Mouse (Mus musculus) midbrain, embryonic 15.5 days (tissue): Measurements from ENCODE around the gene Tcf12. TPM values are rescaled to one million over a fixed set of nuclear protein-coding genes. Genes with fewer than 3 reads are reported as not detected.

ENCODE experiments used
- ATAC-seq: fragments of 200-750 bp; cut with Nextera tagmentation; replicated peaks from 2 replicates; pipeline ENCODE4 v1.8.0; 2017; ENCODE audit warnings: moderate TSS enrichment
- H3K27ac ChIP-seq: fragments of 300-500 bp; sonication (generic); 2 replicates; pipeline ENCODE4 v1.5.1; 2015; ENCODE audit warnings: mild to moderate bottlenecking, inconsistent platforms
- H3K27me3 ChIP-seq: fragments of 300-500 bp; sonication (generic); replicated peaks from 2 replicates; pipeline ENCODE4 v1.6.1; 2015; ENCODE audit warnings: inconsistent platforms
- H3K36me3 ChIP-seq: fragments of 300-500 bp; sonication (generic); replicated peaks from 2 replicates; pipeline ENCODE4 v1.6.1; 2015; ENCODE audit warnings: inconsistent platforms
- H3K4me1 ChIP-seq: fragments of 300-500 bp; sonication (generic); 2 replicates; pipeline ENCODE4 v1.6.1; 2015; ENCODE audit warnings: inconsistent platforms
- H3K4me2 ChIP-seq: fragments of 300-500 bp; sonication (generic); 2 replicates; pipeline ENCODE4 v1.6.1; 2015; ENCODE audit warnings: inconsistent platforms, mild to moderate bottlenecking, moderate library complexity
- H3K4me3 ChIP-seq: fragments of 300-500 bp; sonication (generic); 2 replicates; pipeline ENCODE4 v1.5.1; 2015; ENCODE audit warnings: mild to moderate bottlenecking, inconsistent platforms
- H3K9ac ChIP-seq: fragments of 300-500 bp; sonication (generic); 2 replicates; pipeline ENCODE4 v1.6.1; 2015; ENCODE audit warnings: mild to moderate bottlenecking, inconsistent platforms
- H3K9me3 ChIP-seq: fragments of 300-500 bp; sonication (generic); 2 replicates; pipeline ENCODE4 v1.6.1; 2016; ENCODE audit warnings: inconsistent platforms
- WGBS: fragments of 180-500 bp; shearing (Covaris S2); methylation state at CpG from one replicate; pipeline ENCODE4 v1.1.7; 2015; ENCODE audit warnings: mixed read lengths; 5-methylcytosine and 5-hydroxymethylcytosine counted together
- polyA plus RNA-seq: library from polyadenylated mRNA; unstranded; fragments of >200 nt; fragmentation: Nextera tagmentation; extraction: Ambion mirVana; gene quantifications from 2 replicates; pipeline ENCODE4 v1.2.1, GENCODE M21; 2015

The Tcf12 gene
- polyA plus RNA-seq, 1 experiment from 2014 or later: 59.9 TPM

- WGBS: 84% methylated on average over 4 of the region's 4 CpGs
- Histone ChIP-seq H3K27me3 (no peaks in the 10 kb centered on the region), H3K4me2 (no peak overlapping the region), H3K4me3 (no peak overlapping the region), H3K27ac (no peak overlapping the region), H3K4me1 (no peaks in the 10 kb centered on the region), H3K9ac (no peak overlapping the region), H3K9me3 (no peaks in the 10 kb centered on the region), H3K36me3 (no peaks in the 10 kb centered on the region)
- ATAC-seq: no peak
These were observed 96.9 kb downstream of the Tcf12 start for GRCm38 (mm10) chr9:72014585-72015381.

GRCm38 (mm10) chr9:72013541-72013940, 98.1 kb downstream of the Tcf12 start:
- ATAC-seq: no peak
- Histone ChIP-seq H3K27me3 (no peaks in the 10 kb centered on the region), H3K36me3 (no peaks in the 10 kb centered on the region), H3K27ac (no peak overlapping the region), H3K9ac (no peak overlapping the region), H3K4me3 (no peak overlapping the region), H3K4me2 (no peak overlapping the region), H3K4me1 (no peaks in the 10 kb centered on the region), H3K9me3 (no peaks in the 10 kb centered on the region)
- 92% methylated on average over 1 of the region's 1 CpGs for WGBS

GRCm38 (mm10) chr9:72008634-72009033, 103.0 kb downstream of the Tcf12 start:
- H3K4me1 ChIP-seq: no peaks in the 10 kb centered on the region
- H3K27ac ChIP-seq: no peak overlapping the region
- no peak overlapping the region for H3K4me3 ChIP-seq
- no peak overlapping the region for H3K9ac ChIP-seq
- H3K9me3 ChIP-seq: no peaks in the 10 kb centered on the region
- H3K4me2 ChIP-seq: no peak overlapping the region
- WGBS: 73% methylated on average over 1 of the region's 1 CpGs
- ATAC-seq: no peak
- H3K27me3 ChIP-seq: no peaks in the 10 kb centered on the region
- no peaks in the 10 kb centered on the region for H3K36me3 ChIP-seq

GRCm38 (mm10) chr9:71991147-71991546, 120.5 kb downstream of the Tcf12 start:
- 88% methylated on average over 3 of the region's 3 CpGs for WGBS
- no peaks in the 10 kb centered on the region for H3K9me3 ChIP-seq
- H3K4me2 ChIP-seq: no peak overlapping the region
- H3K27ac ChIP-seq: no peak overlapping the region
- H3K9ac ChIP-seq: no peak overlapping the region
- H3K36me3 ChIP-seq: no peaks in the 10 kb centered on the region
- H3K27me3 ChIP-seq: no peaks in the 10 kb centered on the region
- no peak overlapping the region for H3K4me3 ChIP-seq
- H3K4me1 ChIP-seq: peaks cover 4% of the 10 kb centered on the region; the same call in 1 of the 2 replicates
- no peak for ATAC-seq

GRCm38 (mm10) chr9:71990376-71990775, 121.3 kb downstream of the Tcf12 start:
- H3K36me3 ChIP-seq: no peaks in the 10 kb centered on the region
- H3K27ac ChIP-seq: no peak overlapping the region
- H3K4me2 ChIP-seq: no peak overlapping the region
- ATAC-seq: no peak
- WGBS: 57% methylated on average over 1 of the region's 1 CpGs
- H3K4me1 ChIP-seq: peaks cover 4% of the 10 kb centered on the region; the same call in 1 of the 2 replicates
- H3K9me3 ChIP-seq: no peaks in the 10 kb centered on the region
- H3K27me3 ChIP-seq: no peaks in the 10 kb centered on the region
- no peak overlapping the region for H3K4me3 ChIP-seq
- no peak overlapping the region for H3K9ac ChIP-seq

GRCm38 (mm10) chr9:71989663-71990062, 122.0 kb downstream of the Tcf12 start:
- Histone ChIP-seq H3K27ac (no peak overlapping the region), H3K9ac (no peak overlapping the region), H3K36me3 (no peaks in the 10 kb centered on the region), H3K27me3 (no peaks in the 10 kb centered on the region), H3K4me3 (no peak overlapping the region), H3K9me3 (no peaks in the 10 kb centered on the region), H3K4me2 (no peak overlapping the region), H3K4me1 (peaks cover 4% of the 10 kb centered on the region; the same call in 1 of the 2 replicates)
- 81% methylated on average over 1 of the region's 1 CpGs for WGBS
- ATAC-seq: no peak

GRCm38 (mm10) chr9:71986716-71987115, 125.0 kb downstream of the Tcf12 start:
- ATAC-seq: no peak
- Histone ChIP-seq H3K4me1 (peaks cover 4% of the 10 kb centered on the region; the same call in 1 of the 2 replicates), H3K27me3 (no peaks in the 10 kb centered on the region), H3K36me3 (no peaks in the 10 kb centered on the region), H3K27ac (no peak overlapping the region), H3K9ac (no peak overlapping the region), H3K4me2 (no peak overlapping the region), H3K9me3 (no peaks in the 10 kb centered on the region), H3K4me3 (no peak overlapping the region)
- WGBS: 93% methylated on average over 2 of the region's 2 CpGs

- no peak for ATAC-seq
- no peaks in the 10 kb centered on the region for H3K36me3 ChIP-seq
- H3K4me1 ChIP-seq: peaks cover 5% of the 10 kb centered on the region; the same call in 1 of the 2 replicates
- no peak overlapping the region for H3K4me2 ChIP-seq
- H3K4me3 ChIP-seq: no peak overlapping the region
- no peaks in the 10 kb centered on the region for H3K9me3 ChIP-seq
- no peak overlapping the region for H3K27ac ChIP-seq
- no peaks in the 10 kb centered on the region for H3K27me3 ChIP-seq
- no peak overlapping the region for H3K9ac ChIP-seq
- 78% methylated on average over 1 of the region's 1 CpGs for WGBS
These were observed 128.8 kb downstream of the Tcf12 start for GRCm38 (mm10) chr9:71982826-71983225.

- WGBS: 94% methylated on average over 3 of the region's 3 CpGs
These were observed 130.6 kb downstream of the Tcf12 start for GRCm38 (mm10) chr9:71981071-71981470.

GRCm38 (mm10) chr9:71980579-71980978, 131.1 kb downstream of the Tcf12 start:
- ATAC-seq: no peak
- Histone ChIP-seq H3K36me3 (no peaks in the 10 kb centered on the region), H3K4me3 (no peak overlapping the region), H3K27me3 (no peaks in the 10 kb centered on the region), H3K27ac (no peak overlapping the region), H3K4me2 (no peak overlapping the region), H3K4me1 (peaks cover 15% of the 10 kb centered on the region; the same call in 1 of the 2 replicates), H3K9me3 (no peaks in the 10 kb centered on the region), H3K9ac (no peak overlapping the region)
- 76% methylated on average over 2 of the region's 2 CpGs for WGBS

More at GRCm38 (mm10) chr9:71981071-71981470, 130.6 kb downstream of the Tcf12 start:
- no peak for ATAC-seq
- H3K9me3 ChIP-seq: no peaks in the 10 kb centered on the region
- H3K4me1 ChIP-seq: peaks cover 13% of the 10 kb centered on the region; the same call in 1 of the 2 replicates
- no peak overlapping the region for H3K4me3 ChIP-seq
- no peak overlapping the region for H3K9ac ChIP-seq
- H3K4me2 ChIP-seq: no peak overlapping the region
- H3K27me3 ChIP-seq: no peaks in the 10 kb centered on the region
- no peak overlapping the region for H3K27ac ChIP-seq
- H3K36me3 ChIP-seq: no peaks in the 10 kb centered on the region

- H3K9me3 ChIP-seq: no peaks in the 10 kb centered on the region
- H3K9ac ChIP-seq: no peak overlapping the region
- WGBS: 62% methylated on average over 3 of the region's 3 CpGs
- no peak for ATAC-seq
- no peak overlapping the region for H3K27ac ChIP-seq
- H3K4me1 ChIP-seq: peaks cover 20% of the 10 kb centered on the region
- H3K27me3 ChIP-seq: no peaks in the 10 kb centered on the region
- H3K4me2 ChIP-seq: no peak overlapping the region
- no peaks in the 10 kb centered on the region for H3K36me3 ChIP-seq
- H3K4me3 ChIP-seq: no peak overlapping the region
These were observed 132.8 kb downstream of the Tcf12 start for GRCm38 (mm10) chr9:71978886-71979285.

GRCm38 (mm10) chr9:71976034-71976433, 135.6 kb downstream of the Tcf12 start:
- 10% methylated on average over 6 of the region's 6 CpGs for WGBS
- peak; percentile 94 for ATAC-seq
- H3K4me1 ChIP-seq: peaks cover 23% of the 10 kb centered on the region
- H3K27ac ChIP-seq: peak overlapping the region; percentile 40
- no peaks in the 10 kb centered on the region for H3K36me3 ChIP-seq
- no peak overlapping the region for H3K4me3 ChIP-seq
- no peak overlapping the region for H3K9ac ChIP-seq
- H3K4me2 ChIP-seq: peak overlapping the region; percentile 23
- no peaks in the 10 kb centered on the region for H3K27me3 ChIP-seq
- H3K9me3 ChIP-seq: no peaks in the 10 kb centered on the region

GRCm38 (mm10) chr9:71975141-71975540, 136.5 kb downstream of the Tcf12 start:
- Histone ChIP-seq H3K9ac (no peak overlapping the region), H3K9me3 (no peaks in the 10 kb centered on the region), H3K27ac (no peak overlapping the region), H3K4me3 (no peak overlapping the region), H3K27me3 (no peaks in the 10 kb centered on the region), H3K4me1 (peaks cover 23% of the 10 kb centered on the region), H3K4me2 (no peak overlapping the region), H3K36me3 (no peaks in the 10 kb centered on the region)
- WGBS: 33% methylated on average over 4 of the region's 4 CpGs
- 0 out of 2 replicates have a peak, but pooled peaks have one; percentile 48 for ATAC-seq
